Mouse (Mus musculus) liver, embryonic 16.5 days (tissue): ENCODE measurements around the gene Sorcs2. TPM values are rescaled to one million over a fixed set of nuclear protein-coding genes. Genes with fewer than 3 reads are reported as not detected.

Source experiments
- ATAC-seq: fragments of 200-750 bp; cut with Nextera tagmentation; 2 replicates; pipeline ENCODE4 v1.8.0; 2017; ENCODE audit warnings: low read depth, mild to moderate bottlenecking, moderate number of reproducible peaks, moderate library complexity
- H3K27ac ChIP-seq: fragments of 300-500 bp; sonication (generic); 2 replicates; pipeline ENCODE4 v1.5.1; 2014; ENCODE audit warnings: mild to moderate bottlenecking, low read length
- H3K27me3 ChIP-seq: fragments of 300-500 bp; sonication (generic); 2 replicates; pipeline ENCODE4 v1.6.1; 2014; ENCODE audit warnings: low read depth, low read length, mixed read lengths; ENCODE audit not compliant: control insufficient read depth, insufficient read depth
- H3K36me3 ChIP-seq: fragments of 300-500 bp; sonication (generic); 2 replicates; pipeline ENCODE4 v1.6.1; 2014; ENCODE audit warnings: mild to moderate bottlenecking; ENCODE audit not compliant: control insufficient read depth, insufficient read depth
- H3K4me1 ChIP-seq: fragments of 300-500 bp; sonication (generic); 2 replicates; pipeline ENCODE4 v1.6.1; 2014; ENCODE audit warnings: low read depth, low read length, mixed read lengths; ENCODE audit not compliant: control insufficient read depth
- H3K4me2 ChIP-seq: fragments of 300-500 bp; sonication (generic); 2 replicates; pipeline ENCODE4 v1.6.1; 2014; ENCODE audit warnings: low read depth, low read length, mixed read lengths
- H3K4me3 ChIP-seq: fragments of 300-500 bp; sonication (generic); 2 replicates; pipeline ENCODE4 v1.5.1; 2014; ENCODE audit warnings: low read depth, mild to moderate bottlenecking, low read length
- H3K9ac ChIP-seq: fragments of 300-500 bp; sonication (generic); 2 replicates; pipeline ENCODE4 v1.6.1; 2014; ENCODE audit warnings: low read depth, low read length
- H3K9me3 ChIP-seq: fragments of 300-500 bp; sonication (generic); replicated peaks from 2 replicates; pipeline ENCODE4 v1.6.1; 2016; ENCODE audit warnings: low read length; ENCODE audit not compliant: control insufficient read depth
- WGBS: fragments of 180-500 bp; shearing (Covaris S2); extraction: QIAGEN DNeasy Blood & Tissue Kit; methylation state at CpG from one replicate; pipeline ENCODE4 v1.1.7; 2014; ENCODE audit not compliant: insufficient replicate concordance; 5-methylcytosine and 5-hydroxymethylcytosine counted together
- polyA plus RNA-seq: library from polyadenylated mRNA; unstranded; fragments of >200 nt; fragmentation: Nextera tagmentation; extraction: Ambion mirVana; gene quantifications from 2 replicates; pipeline ENCODE4 v1.2.1, GENCODE M21; 2015

The Sorcs2 gene
- polyA plus RNA-seq, 1 experiment from 2014 or later = 0.99 TPM

- Histone ChIP-seq H3K9me3 (no peaks in the 10 kb centered on the region), H3K4me3 (no peak overlapping the region), H3K27ac (no peak overlapping the region), H3K4me1 (no peaks in the 10 kb centered on the region), H3K36me3 (no peaks in the 10 kb centered on the region), H3K27me3 (no peaks in the 10 kb centered on the region), H3K4me2 (no peak overlapping the region), H3K9ac (no peak overlapping the region)
- ATAC-seq = no peak
- WGBS = 68% methylated on average over 4 of the region's 4 CpGs
Measured at GRCm38 (mm10) chr5:36356659-36357058, 41.3 kb downstream of the Sorcs2 start.

- Histone ChIP-seq H3K4me2 (no peak overlapping the region), H3K9me3 (no peaks in the 10 kb centered on the region), H3K4me1 (no peaks in the 10 kb centered on the region), H3K36me3 (no peaks in the 10 kb centered on the region), H3K27ac (no peak overlapping the region), H3K9ac (no peak overlapping the region), H3K27me3 (no peaks in the 10 kb centered on the region), H3K4me3 (no peak overlapping the region)
- ATAC-seq = no peak
- WGBS = 59% methylated on average over 3 of the region's 3 CpGs
Measured at GRCm38 (mm10) chr5:36355683-36356082, 42.3 kb downstream of the Sorcs2 start.

GRCm38 (mm10) chr5:36353679-36354078 lies 44.3 kb downstream of the Sorcs2 start:
- no peak overlapping the region for H3K27ac ChIP-seq
- no peak overlapping the region for H3K4me3 ChIP-seq
- H3K36me3 ChIP-seq = no peaks in the 10 kb centered on the region
- WGBS = 70% methylated on average over 6 of the region's 6 CpGs
- no peak for ATAC-seq
- no peak overlapping the region for H3K4me2 ChIP-seq
- no peaks in the 10 kb centered on the region for H3K27me3 ChIP-seq
- no peak overlapping the region for H3K9ac ChIP-seq
- no peaks in the 10 kb centered on the region for H3K4me1 ChIP-seq
- H3K9me3 ChIP-seq = no peaks in the 10 kb centered on the region

GRCm38 (mm10) chr5:36353194-36353593 lies 44.7 kb downstream of the Sorcs2 start:
- WGBS = 62% methylated on average over 2 of the region's 2 CpGs
- no peak for ATAC-seq
- Histone ChIP-seq H3K4me1 (no peaks in the 10 kb centered on the region), H3K4me2 (no peak overlapping the region), H3K9me3 (no peaks in the 10 kb centered on the region), H3K36me3 (no peaks in the 10 kb centered on the region), H3K27me3 (no peaks in the 10 kb centered on the region), H3K4me3 (no peak overlapping the region), H3K9ac (no peak overlapping the region), H3K27ac (no peak overlapping the region)

GRCm38 (mm10) chr5:36346698-36347097 lies 51.2 kb downstream of the Sorcs2 start:
- no peaks in the 10 kb centered on the region for H3K4me1 ChIP-seq
- no peak overlapping the region for H3K4me3 ChIP-seq
- no peaks in the 10 kb centered on the region for H3K36me3 ChIP-seq
- ATAC-seq = no peak
- no peak overlapping the region for H3K4me2 ChIP-seq
- no peak overlapping the region for H3K9ac ChIP-seq
- H3K27ac ChIP-seq = no peak overlapping the region
- WGBS = 60% methylated on average over 4 of the region's 4 CpGs
- no peaks in the 10 kb centered on the region for H3K9me3 ChIP-seq
- no peaks in the 10 kb centered on the region for H3K27me3 ChIP-seq

- Histone ChIP-seq H3K4me3 (no peak overlapping the region), H3K9me3 (no peaks in the 10 kb centered on the region)
- WGBS = 65% methylated on average over 3 of the region's 3 CpGs
Measured at GRCm38 (mm10) chr5:36339283-36339682, 58.7 kb downstream of the Sorcs2 start.

GRCm38 (mm10) chr5:36336252-36336651 lies 61.7 kb downstream of the Sorcs2 start:
- no peak overlapping the region for H3K4me2 ChIP-seq
- no peak for ATAC-seq
- no peaks in the 10 kb centered on the region for H3K27me3 ChIP-seq
- no peaks in the 10 kb centered on the region for H3K9me3 ChIP-seq
- H3K27ac ChIP-seq = no peak overlapping the region
- no peaks in the 10 kb centered on the region for H3K36me3 ChIP-seq
- H3K9ac ChIP-seq = no peak overlapping the region
- H3K4me1 ChIP-seq = no peaks in the 10 kb centered on the region
- WGBS = 47% methylated on average over 7 of the region's 7 CpGs
- H3K4me3 ChIP-seq = no peak overlapping the region

More at GRCm38 (mm10) chr5:36339283-36339682, 58.7 kb downstream of the Sorcs2 start:
- Histone ChIP-seq H3K27ac (no peak overlapping the region), H3K36me3 (no peaks in the 10 kb centered on the region), H3K4me1 (no peaks in the 10 kb centered on the region), H3K4me2 (no peak overlapping the region), H3K9ac (no peak overlapping the region), H3K27me3 (no peaks in the 10 kb centered on the region)
- ATAC-seq = no peak

- Histone ChIP-seq H3K4me2 (no peak overlapping the region), H3K36me3 (no peaks in the 10 kb centered on the region), H3K9me3 (no peaks in the 10 kb centered on the region), H3K27me3 (no peaks in the 10 kb centered on the region), H3K27ac (no peak overlapping the region), H3K4me1 (no peaks in the 10 kb centered on the region), H3K9ac (no peak overlapping the region), H3K4me3 (no peak overlapping the region)
- 38% methylated on average over 2 of the region's 2 CpGs for WGBS
- no peak for ATAC-seq
Measured at GRCm38 (mm10) chr5:36335661-36336060, 62.3 kb downstream of the Sorcs2 start.

GRCm38 (mm10) chr5:36334227-36334626 lies 63.7 kb downstream of the Sorcs2 start:
- no peak overlapping the region for H3K4me3 ChIP-seq
- H3K4me2 ChIP-seq = no peak overlapping the region
- H3K27me3 ChIP-seq = no peaks in the 10 kb centered on the region
- 49% methylated on average over 7 of the region's 7 CpGs for WGBS
- H3K4me1 ChIP-seq = no peaks in the 10 kb centered on the region
- no peak overlapping the region for H3K9ac ChIP-seq
- no peak for ATAC-seq
- H3K9me3 ChIP-seq = no peaks in the 10 kb centered on the region
- H3K27ac ChIP-seq = no peak overlapping the region
- H3K36me3 ChIP-seq = no peaks in the 10 kb centered on the region
